Mouse (Mus musculus) megakaryocyte, embryonic 14.5 days (primary cell): ENCODE measurements at regions not wholly inside any gene's neighbourhood (a gene's known extent, or its start where the extent isn't known, plus 50 kb on each side); places are given as distances from the start of the nearest gene placed in this dataset.

Experiments used
- FLI1 ChIP-seq: IDR thresholded peaks from 2 replicates; pipeline ENCODE4 v1.6.1; 2012; ENCODE audit warnings: low read length, inconsistent platforms, mixed read lengths
- GATA1 ChIP-seq: IDR thresholded peaks from 3 replicates; pipeline ENCODE4 v1.6.1; 2012; ENCODE audit warnings: mixed read lengths, low read length, inconsistent platforms, borderline replicate concordance

DNA sequence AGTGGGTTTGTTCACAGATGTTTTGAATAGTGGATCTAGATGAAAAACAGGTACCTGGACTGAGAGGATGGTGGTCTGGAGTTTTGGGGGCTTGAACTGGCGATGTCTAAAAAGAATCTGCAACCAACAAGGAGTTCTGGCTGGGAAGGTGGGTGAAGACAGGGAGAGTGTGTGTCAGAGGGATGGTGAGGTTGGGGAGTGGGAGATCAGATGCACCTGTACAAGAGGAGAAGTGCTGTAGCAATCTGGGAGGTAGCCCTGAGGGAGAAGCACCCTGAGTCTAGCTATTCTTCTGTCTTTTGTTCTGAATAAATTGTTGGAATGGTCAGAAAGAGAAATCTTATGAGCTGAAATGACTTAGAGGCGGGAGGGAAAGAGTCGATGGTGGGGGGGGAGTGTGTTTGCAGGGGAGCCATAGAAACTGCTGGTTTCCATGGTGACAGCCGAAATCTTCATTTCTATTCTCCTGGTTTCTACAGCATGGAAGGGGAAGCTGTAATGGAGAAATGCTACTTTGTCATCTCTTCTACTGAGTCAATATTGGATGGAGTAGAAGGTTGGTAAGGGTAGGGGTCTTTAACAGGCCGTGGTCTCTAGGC is 75.1 kb upstream of the Calcoco1 start:
- TF ChIP-seq GATA1 (no peak), FLI1 (no peak)
